Mouse (Mus musculus): ENCODE data around the gene Ppfibp2. TPM values are rescaled to one million over a fixed set of nuclear protein-coding genes. Genes with fewer than 3 reads are reported as not detected.

Ppfibp2 gene
- total and polyA plus RNA-seq, 2 experiments from 2014 or later = 6.6 to 17.5 TPM

- DNase-seq (ENCODE audit: low spot score) = no peak
- Histone ChIP-seq H3K4me3 (ENCODE audit: low read depth, low read length) (no peak overlapping the region), H3K9me3 (replicated peaks; ENCODE audit: control insufficient read depth, low read length) (no peaks in the 10 kb centered on the region), H3K27ac (ENCODE audit: low read depth) (no peak overlapping the region), H3K27me3 (ENCODE audit: control insufficient read depth, insufficient read depth, low read length) (no peaks in the 10 kb centered on the region), H3K9ac (replicated peaks; ENCODE audit: low read depth, low read length) (no peak overlapping the region), H3K4me1 (ENCODE audit: control insufficient read depth, insufficient read depth) (no peaks in the 10 kb centered on the region), H3K36me3 (replicated peaks; ENCODE audit: control insufficient read depth, insufficient read depth, low read length) (peaks cover 17% of the 10 kb centered on the region; the same call in 1 of the 2 replicates), H3K4me2 (ENCODE audit: low read depth, low read length) (no peak overlapping the region)
- TF ChIP-seq EP300 (IDR thresholded peaks at IDR 0.05; ENCODE audit: low read depth) = no peak
- no peak for TF ChIP-seq CTCF (IDR thresholded peaks at IDR 0.05; ENCODE audit: low read depth)
- ATAC-seq (ENCODE audit: insufficient read depth, low read depth) = no peak
- WGBS = 89% methylated on average over 7 of the region's 7 CpGs
Measured at GRCm38 (mm10) chr7:107685955-107686285, 90.9 kb downstream of the Ppfibp2 start.

GRCm38 (mm10) chr7:107687412-107687811 lies 92.4 kb downstream of the Ppfibp2 start:
- Histone ChIP-seq H3K4me2 (ENCODE audit: low read depth, low read length) (no peak overlapping the region), H3K27ac (ENCODE audit: low read depth) (no peak overlapping the region), H3K4me3 (ENCODE audit: low read depth, low read length) (no peak overlapping the region), H3K36me3 (replicated peaks; ENCODE audit: control insufficient read depth, insufficient read depth, low read length) (peaks cover 10% of the 10 kb centered on the region; the same call in 1 of the 2 replicates), H3K4me1 (ENCODE audit: control insufficient read depth, insufficient read depth) (no peaks in the 10 kb centered on the region), H3K9me3 (replicated peaks; ENCODE audit: control insufficient read depth, low read length) (no peaks in the 10 kb centered on the region), H3K27me3 (ENCODE audit: control insufficient read depth, insufficient read depth, low read length) (no peaks in the 10 kb centered on the region), H3K9ac (replicated peaks; ENCODE audit: low read depth, low read length) (no peak overlapping the region)
- no peak for TF ChIP-seq EP300 (IDR thresholded peaks at IDR 0.05; ENCODE audit: low read depth)
- TF ChIP-seq CTCF (IDR thresholded peaks at IDR 0.05; ENCODE audit: low read depth) = no peak
- no peak for DNase-seq (ENCODE audit: low spot score)
- ATAC-seq (ENCODE audit: insufficient read depth, low read depth) = no peak
- WGBS = 28% methylated on average over 3 of the region's 3 CpGs

GRCm38 (mm10) chr7:107688040-107688439 lies 93.0 kb downstream of the Ppfibp2 start:
- Histone ChIP-seq H3K9ac (replicated peaks; ENCODE audit: low read depth, low read length) (no peak overlapping the region), H3K36me3 (replicated peaks; ENCODE audit: control insufficient read depth, insufficient read depth, low read length) (peaks cover 8% of the 10 kb centered on the region; the same call in 1 of the 2 replicates), H3K4me2 (ENCODE audit: low read depth, low read length) (no peak overlapping the region), H3K27ac (ENCODE audit: low read depth) (no peak overlapping the region), H3K4me3 (ENCODE audit: low read depth, low read length) (no peak overlapping the region), H3K4me1 (ENCODE audit: control insufficient read depth, insufficient read depth) (no peaks in the 10 kb centered on the region), H3K27me3 (ENCODE audit: control insufficient read depth, insufficient read depth, low read length) (no peaks in the 10 kb centered on the region), H3K9me3 (replicated peaks; ENCODE audit: control insufficient read depth, low read length) (no peaks in the 10 kb centered on the region)
- DNase-seq (ENCODE audit: low spot score) = no peak
- no peak for ATAC-seq (ENCODE audit: insufficient read depth, low read depth)
- 59% methylated on average over 4 of the region's 4 CpGs for WGBS
- TF ChIP-seq EP300 (IDR thresholded peaks at IDR 0.05; ENCODE audit: low read depth) (no peak), CTCF (IDR thresholded peaks at IDR 0.05; ENCODE audit: low read depth) (no peak)

GRCm38 (mm10) chr7:107690426-107691221 lies 95.6 kb downstream of the Ppfibp2 start:
- Histone ChIP-seq H3K4me1 (ENCODE audit: control insufficient read depth, insufficient read depth) (no peaks in the 10 kb centered on the region), H3K4me2 (ENCODE audit: low read depth, low read length) (no peak overlapping the region), H3K9me3 (replicated peaks; ENCODE audit: control insufficient read depth, low read length) (no peaks in the 10 kb centered on the region), H3K27me3 (ENCODE audit: control insufficient read depth, insufficient read depth, low read length) (no peaks in the 10 kb centered on the region), H3K27ac (ENCODE audit: low read depth) (no peak overlapping the region), H3K36me3 (replicated peaks; ENCODE audit: control insufficient read depth, insufficient read depth, low read length) (peaks cover 5% of the 10 kb centered on the region; the same call in 1 of the 2 replicates), H3K9ac (replicated peaks; ENCODE audit: low read depth, low read length) (no peak overlapping the region), H3K4me3 (ENCODE audit: low read depth, low read length) (no peak overlapping the region)
- WGBS = 26% methylated on average over 17 of the region's 17 CpGs
- ATAC-seq (ENCODE audit: insufficient read depth, low read depth) (peak; percentile 47), DNase-seq (ENCODE audit: low spot score) (no peak)
- no peak for TF ChIP-seq EP300 (IDR thresholded peaks at IDR 0.05; ENCODE audit: low read depth)
- no peak for TF ChIP-seq CTCF (IDR thresholded peaks at IDR 0.05; ENCODE audit: low read depth)

- no peak overlapping the region for H3K4me3 ChIP-seq (ENCODE audit: low read depth, low read length)
- H3K9me3 ChIP-seq (replicated peaks; ENCODE audit: control insufficient read depth, low read length) = no peaks in the 10 kb centered on the region
- no peak overlapping the region for H3K9ac ChIP-seq (replicated peaks; ENCODE audit: low read depth, low read length)
- DNase-seq (ENCODE audit: low spot score) (no peak), ATAC-seq (ENCODE audit: insufficient read depth, low read depth) (no peak)
- no peak overlapping the region for H3K4me2 ChIP-seq (ENCODE audit: low read depth, low read length)
- H3K36me3 ChIP-seq (replicated peaks; ENCODE audit: control insufficient read depth, insufficient read depth, low read length) = no peaks in the 10 kb centered on the region
- no peaks in the 10 kb centered on the region for H3K27me3 ChIP-seq (ENCODE audit: control insufficient read depth, insufficient read depth, low read length)
- 64% methylated on average over 6 of the region's 6 CpGs for WGBS
- H3K27ac ChIP-seq (ENCODE audit: low read depth) = no peak overlapping the region
- no peaks in the 10 kb centered on the region for H3K4me1 ChIP-seq (ENCODE audit: control insufficient read depth, insufficient read depth)
- TF ChIP-seq EP300 (IDR thresholded peaks at IDR 0.05; ENCODE audit: low read depth) (no peak), CTCF (IDR thresholded peaks at IDR 0.05; ENCODE audit: low read depth) (no peak)
Measured at GRCm38 (mm10) chr7:107691493-107691892, 96.5 kb downstream of the Ppfibp2 start.
